Mouse (Mus musculus): Measurements from ENCODE around the gene Sept11. TPM values are rescaled to one million over a fixed set of nuclear protein-coding genes. Genes with fewer than 3 reads are reported as not detected.

Gene Sept11
- polyA plus RNA-seq, 1 experiment from 2014 or later: 175 TPM

DNA sequence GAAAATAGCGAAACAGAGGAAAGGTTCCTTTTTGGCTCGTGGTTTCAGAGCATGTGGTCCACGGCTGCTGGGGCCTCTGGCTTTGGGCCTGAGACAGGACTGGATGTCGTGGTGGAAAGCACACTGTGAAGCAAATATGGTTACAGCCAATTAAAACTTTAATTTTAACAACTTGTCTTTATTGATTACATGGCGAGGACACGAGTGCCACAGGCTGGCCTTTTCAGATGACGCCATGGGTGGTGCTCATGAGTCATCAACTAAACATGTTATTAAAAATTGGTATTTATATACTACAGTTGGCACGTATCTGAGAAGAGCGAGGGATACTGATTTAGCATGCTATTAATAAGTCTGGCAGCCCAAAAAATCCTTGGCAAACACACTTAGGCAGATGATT, 41.3 kb upstream of the Sept11 start:
- ATAC-seq: 0 out of 2 replicates have a peak, but pooled peaks have one; percentile 45
- WGBS: 58% methylated on average over 9 of the region's 9 CpGs
- H3K4me2 ChIP-seq (ENCODE audit: low read length): no peak overlapping the region

DNA sequence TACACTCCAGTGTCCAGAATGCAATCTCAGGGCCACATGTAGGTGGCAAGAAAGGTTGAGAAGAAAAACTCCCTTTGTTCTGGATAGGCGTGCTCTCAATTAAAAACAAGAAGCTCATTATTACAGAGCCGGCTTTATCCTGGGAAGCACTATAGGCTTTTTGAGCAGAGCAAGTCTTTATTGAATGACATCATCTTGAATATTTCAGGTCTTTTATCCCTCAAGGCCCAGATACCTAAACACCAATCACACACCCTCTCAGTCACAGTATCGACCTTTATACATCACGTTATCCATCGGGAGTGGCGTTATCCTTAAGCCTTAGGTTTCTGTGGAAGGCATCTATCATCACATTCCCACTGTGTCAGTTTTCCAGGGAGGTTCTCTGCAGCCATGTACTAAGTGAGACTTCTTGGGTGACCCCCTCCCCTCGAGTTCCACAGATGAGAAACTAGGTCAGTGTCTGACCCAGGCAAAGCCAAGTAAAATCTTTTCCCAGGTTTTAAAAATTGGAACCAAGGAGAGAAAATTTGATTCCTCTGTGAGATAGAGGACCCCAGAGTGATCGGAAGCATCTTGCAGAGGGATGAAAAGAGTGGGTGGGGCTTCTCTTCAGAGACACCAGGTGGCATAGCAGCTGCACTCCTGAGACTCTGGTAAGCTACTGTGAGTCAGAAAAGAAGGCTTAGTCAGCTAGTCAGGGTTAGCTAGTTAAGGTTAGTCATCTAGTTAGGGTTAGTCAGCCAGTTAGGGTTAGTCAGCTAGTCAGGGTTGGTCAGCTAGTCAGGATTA, 39.4 kb upstream of the Sept11 start:
- Histone ChIP-seq H3K4me1 (replicated peaks; ENCODE audit: control insufficient read depth, insufficient read depth, low read length) (peaks cover 5% of the 10 kb centered on the region), H3K4me3 (replicated peaks; ENCODE audit: low read length) (no peak overlapping the region), H3K9me3 (ENCODE audit: control insufficient read depth, low read length) (no peaks in the 10 kb centered on the region), H3K27me3 (replicated peaks; ENCODE audit: control insufficient read depth, insufficient read depth, low read length) (no peaks in the 10 kb centered on the region), H3K9ac (replicated peaks; ENCODE audit: low read depth, low read length) (0 out of 2 replicates have a peak overlapping the region, but pooled peaks have one; percentile 13), H3K4me2 (ENCODE audit: low read length) (no peak overlapping the region), H3K27ac (ENCODE audit: low read length) (no peak overlapping the region), H3K36me3 (ENCODE audit: control insufficient read depth, insufficient read depth) (no peaks in the 10 kb centered on the region)
- WGBS: 12% methylated on average over 8 of the region's 8 CpGs
- no peak; the same call in 1 of the 2 replicates for ATAC-seq

More for the DNA sequence above, 41.3 kb upstream of the Sept11 start:
- no peak overlapping the region for H3K4me3 ChIP-seq (replicated peaks; ENCODE audit: low read length)
- no peaks in the 10 kb centered on the region for H3K36me3 ChIP-seq (ENCODE audit: control insufficient read depth, insufficient read depth)
- peaks cover 4% of the 10 kb centered on the region; the same call in 1 of the 2 replicates for H3K27me3 ChIP-seq (replicated peaks; ENCODE audit: control insufficient read depth, insufficient read depth, low read length)
- no peak overlapping the region for H3K9ac ChIP-seq (replicated peaks; ENCODE audit: low read depth, low read length)
- H3K9me3 ChIP-seq (ENCODE audit: control insufficient read depth, low read length): no peaks in the 10 kb centered on the region
- H3K27ac ChIP-seq (ENCODE audit: low read length): no peak overlapping the region
- H3K4me1 ChIP-seq (replicated peaks; ENCODE audit: control insufficient read depth, insufficient read depth, low read length): peaks cover 5% of the 10 kb centered on the region

GRCm38 (mm10) chr5:93060865-93061264, 32.4 kb upstream of the Sept11 start:
- ATAC-seq: no peak
- WGBS: 83% methylated on average over 4 of the region's 4 CpGs
- H3K27ac ChIP-seq (ENCODE audit: low read length): no peak overlapping the region
- H3K4me3 ChIP-seq (replicated peaks; ENCODE audit: low read length): no peak overlapping the region
- H3K4me2 ChIP-seq (ENCODE audit: low read length): no peak overlapping the region
- no peaks in the 10 kb centered on the region for H3K27me3 ChIP-seq (replicated peaks; ENCODE audit: control insufficient read depth, insufficient read depth, low read length)
- no peaks in the 10 kb centered on the region for H3K4me1 ChIP-seq (replicated peaks; ENCODE audit: control insufficient read depth, insufficient read depth, low read length)
- H3K9ac ChIP-seq (replicated peaks; ENCODE audit: low read depth, low read length): no peak overlapping the region
- no peaks in the 10 kb centered on the region for H3K9me3 ChIP-seq (ENCODE audit: control insufficient read depth, low read length)
- H3K36me3 ChIP-seq (ENCODE audit: control insufficient read depth, insufficient read depth): no peaks in the 10 kb centered on the region

DNA sequence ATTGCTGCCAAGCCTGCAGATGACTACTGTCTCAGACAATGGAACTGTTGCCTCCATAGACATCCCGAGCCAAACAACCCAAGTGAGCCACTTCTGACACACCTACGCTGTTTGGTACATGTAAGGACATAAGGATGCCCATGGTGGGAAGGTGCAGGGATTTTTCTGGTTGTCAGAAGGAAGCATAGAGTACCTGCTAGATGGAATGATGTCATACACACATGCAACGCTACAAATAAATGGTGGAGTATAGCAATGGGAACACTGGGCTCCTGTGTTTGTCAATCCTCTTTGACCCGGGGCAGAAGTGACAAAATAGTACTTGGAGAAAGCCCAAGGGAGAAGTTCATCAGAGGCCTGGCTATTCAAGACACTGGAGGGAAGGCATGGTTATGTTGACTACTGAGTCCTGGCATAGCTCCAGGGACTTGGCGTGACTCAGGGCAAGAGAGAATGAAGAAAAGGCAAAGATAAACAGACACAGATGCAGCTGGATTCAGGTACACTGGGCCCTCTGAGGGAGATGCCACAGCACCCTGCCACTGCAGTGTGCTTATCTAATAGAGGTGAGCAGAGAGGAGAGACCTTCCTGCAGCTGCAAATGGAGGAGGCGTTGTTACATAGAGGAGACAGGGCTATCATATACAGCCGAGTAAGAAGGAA, 15.4 kb upstream of the Sept11 start:
- no peak overlapping the region for H3K4me2 ChIP-seq (ENCODE audit: low read length)
- H3K36me3 ChIP-seq (ENCODE audit: control insufficient read depth, insufficient read depth): no peaks in the 10 kb centered on the region
- H3K9ac ChIP-seq (replicated peaks; ENCODE audit: low read depth, low read length): no peak overlapping the region
- no peaks in the 10 kb centered on the region for H3K9me3 ChIP-seq (ENCODE audit: control insufficient read depth, low read length)
- no peaks in the 10 kb centered on the region for H3K4me1 ChIP-seq (replicated peaks; ENCODE audit: control insufficient read depth, insufficient read depth, low read length)
- no peaks in the 10 kb centered on the region for H3K27me3 ChIP-seq (replicated peaks; ENCODE audit: control insufficient read depth, insufficient read depth, low read length)
- 84% methylated on average over 7 of the region's 7 CpGs for WGBS
- H3K4me3 ChIP-seq (replicated peaks; ENCODE audit: low read length): no peak overlapping the region
- no peak overlapping the region for H3K27ac ChIP-seq (ENCODE audit: low read length)
- no peak for ATAC-seq

- Histone ChIP-seq H3K9me3 (ENCODE audit: control insufficient read depth, low read length) (no peaks in the 10 kb centered on the region), H3K27ac (ENCODE audit: low read length) (no peak overlapping the region), H3K4me2 (ENCODE audit: low read length) (no peak overlapping the region), H3K4me1 (replicated peaks; ENCODE audit: control insufficient read depth, insufficient read depth, low read length) (no peaks in the 10 kb centered on the region), H3K27me3 (replicated peaks; ENCODE audit: control insufficient read depth, insufficient read depth, low read length) (no peaks in the 10 kb centered on the region), H3K9ac (replicated peaks; ENCODE audit: low read depth, low read length) (no peak overlapping the region), H3K4me3 (replicated peaks; ENCODE audit: low read length) (no peak overlapping the region), H3K36me3 (ENCODE audit: control insufficient read depth, insufficient read depth) (no peaks in the 10 kb centered on the region)
- 82% methylated on average over 3 of the region's 3 CpGs for WGBS
- ATAC-seq: no peak
Measured at GRCm38 (mm10) chr5:93079596-93079995, 13.6 kb upstream of the Sept11 start.

DNA sequence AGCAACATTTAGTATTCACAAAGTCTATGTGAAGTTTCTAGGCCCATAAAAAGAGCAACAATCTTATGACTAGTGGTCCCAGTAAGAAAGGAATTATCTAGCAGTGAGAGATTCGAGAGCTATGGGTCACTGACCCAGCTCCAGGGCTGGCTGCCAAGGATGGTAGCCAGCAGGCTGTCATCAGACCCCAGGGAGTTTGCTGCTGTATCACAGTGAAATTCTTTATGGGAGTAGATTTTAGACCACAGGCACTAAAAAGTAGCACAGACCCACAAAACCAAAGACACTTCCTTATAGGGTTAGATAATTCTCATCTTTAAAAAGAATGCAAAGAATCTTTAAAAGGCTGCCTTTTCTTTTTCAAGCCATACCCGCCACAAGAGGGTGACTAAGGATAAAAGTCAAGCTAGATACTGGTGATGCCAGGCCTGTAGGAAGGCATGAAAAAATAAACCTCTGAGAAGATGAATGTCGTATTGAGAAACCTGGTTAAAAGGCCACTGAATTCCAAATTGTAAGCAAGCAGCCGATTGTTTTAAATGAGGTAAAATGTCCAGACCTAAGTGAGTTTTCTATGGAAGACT, 8.1 kb upstream of the Sept11 start:
- Histone ChIP-seq H3K27ac (ENCODE audit: low read length) (no peak overlapping the region), H3K9me3 (ENCODE audit: control insufficient read depth, low read length) (no peaks in the 10 kb centered on the region), H3K4me3 (replicated peaks; ENCODE audit: low read length) (no peak overlapping the region), H3K36me3 (ENCODE audit: control insufficient read depth, insufficient read depth) (no peaks in the 10 kb centered on the region), H3K4me2 (ENCODE audit: low read length) (no peak overlapping the region), H3K9ac (replicated peaks; ENCODE audit: low read depth, low read length) (no peak overlapping the region), H3K4me1 (replicated peaks; ENCODE audit: control insufficient read depth, insufficient read depth, low read length) (no peaks in the 10 kb centered on the region), H3K27me3 (replicated peaks; ENCODE audit: control insufficient read depth, insufficient read depth, low read length) (no peaks in the 10 kb centered on the region)
- no peak for ATAC-seq
- 59% methylated on average over 4 of the region's 4 CpGs for WGBS

- no peak overlapping the region for H3K4me2 ChIP-seq (ENCODE audit: low read length)
- no peaks in the 10 kb centered on the region for H3K9me3 ChIP-seq (ENCODE audit: control insufficient read depth, low read length)
- H3K9ac ChIP-seq (replicated peaks; ENCODE audit: low read depth, low read length): no peak overlapping the region
- H3K4me3 ChIP-seq (replicated peaks; ENCODE audit: low read length): no peak overlapping the region
- H3K4me1 ChIP-seq (replicated peaks; ENCODE audit: control insufficient read depth, insufficient read depth, low read length): 0 out of 2 replicates have a peak, but pooled peaks cover under 1% of the 10 kb centered on the region
- no peaks in the 10 kb centered on the region for H3K27me3 ChIP-seq (replicated peaks; ENCODE audit: control insufficient read depth, insufficient read depth, low read length)
- no peak overlapping the region for H3K27ac ChIP-seq (ENCODE audit: low read length)
- 84% methylated on average over 4 of the region's 4 CpGs for WGBS
- no peaks in the 10 kb centered on the region for H3K36me3 ChIP-seq (ENCODE audit: control insufficient read depth, insufficient read depth)
- ATAC-seq: no peak
Measured at GRCm38 (mm10) chr5:93085900-93086299, 7.3 kb upstream of the Sept11 start.

- 72% methylated on average over 3 of the region's 3 CpGs for WGBS
- Histone ChIP-seq H3K27ac (ENCODE audit: low read length) (no peak overlapping the region), H3K4me3 (replicated peaks; ENCODE audit: low read length) (peak overlapping the region; percentile 89), H3K27me3 (replicated peaks; ENCODE audit: control insufficient read depth, insufficient read depth, low read length) (no peaks in the 10 kb centered on the region), H3K4me1 (replicated peaks; ENCODE audit: control insufficient read depth, insufficient read depth, low read length) (peaks cover 29% of the 10 kb centered on the region), H3K9ac (replicated peaks; ENCODE audit: low read depth, low read length) (no peak overlapping the region), H3K9me3 (ENCODE audit: control insufficient read depth, low read length) (no peaks in the 10 kb centered on the region), H3K36me3 (ENCODE audit: control insufficient read depth, insufficient read depth) (no peaks in the 10 kb centered on the region), H3K4me2 (ENCODE audit: low read length) (peak overlapping the region; percentile 57)
- no peak for ATAC-seq
Measured at GRCm38 (mm10) chr5:93091266-93091665, 2.0 kb upstream of the Sept11 start.

DNA sequence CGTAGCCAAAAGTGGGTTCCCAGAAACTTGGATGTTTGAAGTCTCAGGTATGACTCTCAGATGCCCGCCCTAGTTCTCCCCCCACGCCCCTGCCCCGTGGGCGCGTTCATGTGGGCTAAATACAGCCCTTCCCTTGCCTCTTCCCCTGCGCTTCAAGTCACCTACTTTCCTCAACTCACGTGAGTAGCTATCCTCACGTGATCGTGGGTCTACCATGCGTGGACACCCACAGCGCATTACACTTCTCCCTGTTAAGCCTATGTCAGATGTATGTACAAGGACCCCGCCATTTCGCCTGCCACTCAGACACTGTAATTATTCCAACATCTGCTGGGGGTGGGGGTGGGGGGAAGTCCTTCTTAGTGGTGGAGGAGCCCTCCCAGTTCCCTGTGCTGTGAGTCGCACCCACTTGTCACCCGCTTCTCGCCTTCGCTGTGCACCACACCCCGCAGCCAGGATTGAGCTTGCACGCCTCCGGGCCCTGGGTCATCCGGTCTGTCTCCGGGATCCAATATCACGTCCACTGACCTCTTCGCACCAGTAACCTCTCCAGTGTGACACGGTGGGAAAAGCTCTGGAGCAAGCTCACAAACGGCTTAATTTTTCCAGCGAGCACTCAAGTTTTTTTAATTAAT, 973 bp upstream of the Sept11 start:
- H3K4me1 ChIP-seq (replicated peaks; ENCODE audit: control insufficient read depth, insufficient read depth, low read length): peaks cover 39% of the 10 kb centered on the region
- H3K27ac ChIP-seq (ENCODE audit: low read length): peak overlapping the region; percentile 98; the same call in 1 of the 2 replicates
- no peaks in the 10 kb centered on the region for H3K9me3 ChIP-seq (ENCODE audit: control insufficient read depth, low read length)
- H3K9ac ChIP-seq (replicated peaks; ENCODE audit: low read depth, low read length): peak overlapping the region; percentile 90
- H3K4me3 ChIP-seq (replicated peaks; ENCODE audit: low read length): peak overlapping the region; percentile 89
- peak overlapping the region; percentile 57 for H3K4me2 ChIP-seq (ENCODE audit: low read length)
- H3K27me3 ChIP-seq (replicated peaks; ENCODE audit: control insufficient read depth, insufficient read depth, low read length): no peaks in the 10 kb centered on the region
- peak; percentile 16 for ATAC-seq
- 5% methylated on average over 28 of the region's 28 CpGs for WGBS
- no peaks in the 10 kb centered on the region for H3K36me3 ChIP-seq (ENCODE audit: control insufficient read depth, insufficient read depth)

Data from forebrain, embryonic 16.5 days (tissue).